Comparison of ENCODE assay signal across 7 mouse cellular contexts in the genomic region with DNA sequence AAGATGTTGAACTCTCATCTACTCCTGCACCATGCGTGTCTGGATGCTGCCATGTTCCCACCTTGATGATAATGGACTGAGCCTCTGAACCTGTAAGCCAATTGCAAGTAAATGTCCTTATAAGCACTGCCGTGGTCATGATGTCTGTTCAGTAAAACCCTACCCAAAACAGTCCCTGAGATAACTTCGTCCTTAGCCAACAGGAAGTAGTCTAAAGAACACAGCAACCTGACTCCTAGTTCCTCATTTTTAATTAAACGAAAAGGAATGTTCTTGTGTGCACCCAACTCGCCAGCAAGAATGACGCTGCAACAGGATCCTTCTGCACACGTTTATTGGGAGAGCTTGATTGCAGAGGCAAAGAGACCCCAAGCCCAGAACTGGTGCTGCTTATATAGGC. TPM values are rescaled to one million over a fixed set of nuclear protein-coding genes. Genes with fewer than 3 reads are reported as not detected.
DNase-seq lines count a peak whose midpoint lies in the region; ATAC-seq lines count a peak whose summit lies in the region.
"Not testable (repeated sequence)": the region's sequence is repeated elsewhere in the genome, so short reads cannot be mapped to it uniquely, and the experiment has no call there.
"Had no signal": no experiment of that assay in that cellular context is flagged by ENCODE, and none has a peak within 500 bp of the region (broad histone marks: within the 10 kb centered on the region; RNA-seq: fewer than 3 reads in every experiment).

No protein-coding gene starts in this region.

- peak; percentile 85 for ATAC-seq in common myeloid progenitor, adult 5-6 weeks (replicated peaks; ENCODE audit: low read depth, poor library complexity, severe bottlenecking)
- ATAC-seq in intestine, embryonic 16.5 days = not testable (repeated sequence)
- ATAC-seq in megakaryocyte progenitor cell, adult 5-6 weeks (replicated peaks; ENCODE audit: poor library complexity) = peak; percentile 87

- H3K36me3 ChIP-seq in intestine, embryonic 16.5 days (ENCODE audit: control insufficient read depth, insufficient read depth, low read length) = not testable (repeated sequence)

- not testable (repeated sequence) for H3K4me3 ChIP-seq in intestine, embryonic 16.5 days (ENCODE audit: low read length)

- not testable (repeated sequence) for H3K4me2 ChIP-seq in intestine, embryonic 16.5 days (ENCODE audit: low read depth, low read length)

- not testable (repeated sequence) for H3K27me3 ChIP-seq in intestine, embryonic 16.5 days (replicated peaks; ENCODE audit: control insufficient read depth, insufficient read depth, low read length)

- H3K4me1 ChIP-seq in intestine, embryonic 16.5 days (ENCODE audit: control insufficient read depth, insufficient read depth, low read length) = not testable (repeated sequence)

- WGBS in intestine, embryonic 16.5 days = 92% methylated on average over 7 of the region's 7 CpGs

- not testable (repeated sequence) for H3K9me3 ChIP-seq in intestine, embryonic 16.5 days (ENCODE audit: control insufficient read depth, low read length)

- DNase-seq in A20 (ENCODE audit: low read depth, low spot score) = peak; percentile 16
- peak; percentile 50 for DNase-seq in heart, adult 11 months

- not testable (repeated sequence) for H3K9ac ChIP-seq in intestine, embryonic 16.5 days (ENCODE audit: low read depth, low read length)

- peak overlapping the region; percentile 51; the same call in 1 of the 2 replicates for H3K27ac ChIP-seq in intestine, embryonic 16.5 days (ENCODE audit: low read length)

RNA-seq across cellular contexts. Expression of a gene that starts 11.9 kb away (rescaled TPM):
- total RNA-seq in common myeloid progenitor, adult 5-6 weeks (2017) = 111 and 139 TPM in 2 replicates
- 24.4 and 25.7 TPM in 2 replicates for polyA plus RNA-seq in intestine, embryonic 16.5 days (2015; fragmentation: Nextera tagmentation; extraction: Ambion mirVana)
- 39.5 and 42.9 TPM in 2 replicates for total RNA-seq in megakaryocyte progenitor cell, adult 5-6 weeks (2015)
- 121 and 156 TPM in 2 replicates for total RNA-seq in megakaryocyte progenitor cell, adult 5-6 weeks (2017)

RNA-seq across cellular contexts. Expression of a gene that starts 22.2 kb away (rescaled TPM):
- total RNA-seq in common myeloid progenitor, adult 5-6 weeks (2017) = 1.0 and 1.7 TPM in 2 replicates
- polyA plus RNA-seq in intestine, embryonic 16.5 days (2015; fragmentation: Nextera tagmentation; extraction: Ambion mirVana) = 21.5 and 22.6 TPM in 2 replicates
- 0.35 and 0.61 TPM in 2 replicates for total RNA-seq in megakaryocyte progenitor cell, adult 5-6 weeks (2015)
- 0.08 and 0.20 TPM in 2 replicates for total RNA-seq in megakaryocyte progenitor cell, adult 5-6 weeks (2017)
- polyA plus RNA-seq: activated CD4-positive, CD25-positive, alpha-beta regulatory T cell, adult 4 months; Patski had no signal
